Mouse (Mus musculus): ENCODE measurements around the gene Lce1h. TPM values are rescaled to one million over a fixed set of nuclear protein-coding genes. Genes with fewer than 3 reads are reported as not detected.

Gene Lce1h
- not detected in 2 replicates for total RNA-seq (2017)

- no peak for ATAC-seq (replicated peaks in 1 of 2; ENCODE audit: insufficient read depth in 1 of 2, low FRiP score in 2 of 2, low TSS enrichment in 1 of 2, low read depth in 1 of 2, poor library complexity in 2 of 2, severe bottlenecking in 2 of 2)
Measured at GRCm38 (mm10) chr3:92764965-92765364, at the start of gene Lce1h. TSS of gene Lce1h (minus strand) at chr3:92765065.

GRCm38 (mm10) chr3:92807791-92808190 lies 42.9 kb upstream of the Lce1h start, which contains the start of gene Lce1k:
TSS of gene Lce1k (minus strand) at chr3:92807891.
- no peak for ATAC-seq (replicated peaks in 1 of 2; ENCODE audit: insufficient read depth in 1 of 2, low FRiP score in 2 of 2, low TSS enrichment in 1 of 2, low read depth in 1 of 2, poor library complexity in 2 of 2, severe bottlenecking in 2 of 2)

GRCm38 (mm10) chr3:92790414-92790813 lies 25.5 kb upstream of the Lce1h start, which contains the start of gene Lce1j:
TSS of gene Lce1j (minus strand) at chr3:92790514.
- ATAC-seq (replicated peaks in 1 of 2; ENCODE audit: insufficient read depth in 1 of 2, low FRiP score in 2 of 2, low TSS enrichment in 1 of 2, low read depth in 1 of 2, poor library complexity in 2 of 2, severe bottlenecking in 2 of 2): no peak

- ATAC-seq (replicated peaks in 1 of 2; ENCODE audit: insufficient read depth in 1 of 2, low FRiP score in 2 of 2, low TSS enrichment in 1 of 2, low read depth in 1 of 2, poor library complexity in 2 of 2, severe bottlenecking in 2 of 2): no peak
Measured at GRCm38 (mm10) chr3:92778799-92779198, 13.9 kb upstream of the Lce1h start, which contains the start of gene Lce1i. TSS of gene Lce1i (minus strand) at chr3:92778899.

- no peak for ATAC-seq (replicated peaks in 1 of 2; ENCODE audit: insufficient read depth in 1 of 2, low FRiP score in 2 of 2, low TSS enrichment in 1 of 2, low read depth in 1 of 2, poor library complexity in 2 of 2, severe bottlenecking in 2 of 2)
Measured at GRCm38 (mm10) chr3:92771573-92771972, 6.7 kb upstream of the Lce1h start.

GRCm38 (mm10) chr3:92753197-92753596 lies 11.7 kb downstream of the Lce1h start:
- ATAC-seq (replicated peaks in 1 of 2; ENCODE audit: insufficient read depth in 1 of 2, low FRiP score in 2 of 2, low TSS enrichment in 1 of 2, low read depth in 1 of 2, poor library complexity in 2 of 2, severe bottlenecking in 2 of 2): no peak

- no peak for ATAC-seq (replicated peaks in 1 of 2; ENCODE audit: insufficient read depth in 1 of 2, low FRiP score in 2 of 2, low TSS enrichment in 1 of 2, low read depth in 1 of 2, poor library complexity in 2 of 2, severe bottlenecking in 2 of 2)
Measured at GRCm38 (mm10) chr3:92752238-92752637, 12.6 kb downstream of the Lce1h start, which contains the start of gene Lce1g. TSS of gene Lce1g (minus strand) at chr3:92752338.

GRCm38 (mm10) chr3:92738996-92739395 lies 25.9 kb downstream of the Lce1h start, which contains the start of gene Gm38119:
TSS of gene Gm38119 (minus strand) at chr3:92739096.
- no peak for ATAC-seq (replicated peaks in 1 of 2; ENCODE audit: insufficient read depth in 1 of 2, low FRiP score in 2 of 2, low TSS enrichment in 1 of 2, low read depth in 1 of 2, poor library complexity in 2 of 2, severe bottlenecking in 2 of 2)

- ATAC-seq (replicated peaks in 1 of 2; ENCODE audit: insufficient read depth in 1 of 2, low FRiP score in 2 of 2, low TSS enrichment in 1 of 2, low read depth in 1 of 2, poor library complexity in 2 of 2, severe bottlenecking in 2 of 2): no peak
Measured at GRCm38 (mm10) chr3:92722631-92723030, 42.2 kb downstream of the Lce1h start.

GRCm38 (mm10) chr3:92720250-92720649 lies 44.6 kb downstream of the Lce1h start, which contains the start of gene Lce1f:
TSS of gene Lce1f (minus strand) at chr3:92720350.
- no peak for ATAC-seq (replicated peaks in 1 of 2; ENCODE audit: insufficient read depth in 1 of 2, low FRiP score in 2 of 2, low TSS enrichment in 1 of 2, low read depth in 1 of 2, poor library complexity in 2 of 2, severe bottlenecking in 2 of 2)

GRCm38 (mm10) chr3:92715122-92715521 lies 49.7 kb downstream of the Lce1h start:
- ATAC-seq (replicated peaks in 1 of 2; ENCODE audit: insufficient read depth in 1 of 2, low FRiP score in 2 of 2, low TSS enrichment in 1 of 2, low read depth in 1 of 2, poor library complexity in 2 of 2, severe bottlenecking in 2 of 2): no peak

Other genes with a start within 250 kb of the Lce1h start
- gene 2310046K23Rik, start 230.6 kb downstream of the Lce1h start, total RNA-seq (2017): not detected in 2 replicates
- not detected in 2 replicates for gene Ivl, start 191.3 kb downstream of the Lce1h start, total RNA-seq (2017)
- not detected in 2 replicates for gene Smcp, start 176.1 kb downstream of the Lce1h start, total RNA-seq (2017)
- not detected in 2 replicates for gene 2210017I01Rik, start 157.6 kb downstream of the Lce1h start, total RNA-seq (2017)
- not detected in 2 replicates for gene Lce6a, start 143.4 kb downstream of the Lce1h start, total RNA-seq (2017)
- gene Lce1a1, start 116.8 kb downstream of the Lce1h start, total RNA-seq (2017): not detected in 2 replicates
- gene Lce1b, start 108.1 kb downstream of the Lce1h start, total RNA-seq (2017): not detected in 2 replicates
- not detected in 2 replicates for gene Lce1a2, start 94.8 kb downstream of the Lce1h start, total RNA-seq (2017)
- gene Lce1c, start 85.8 kb downstream of the Lce1h start, total RNA-seq (2017): not detected in 2 replicates
- not detected in 2 replicates for gene Lce1d, start 77.9 kb downstream of the Lce1h start, total RNA-seq (2017)
- not detected in 2 replicates for gene Lce1e, start 56.0 kb downstream of the Lce1h start, total RNA-seq (2017)
- gene Lce1f, start 44.7 kb downstream of the Lce1h start, total RNA-seq (2017): not detected in 2 replicates
- not detected in 2 replicates for gene Gm38119, start 26.0 kb downstream of the Lce1h start, total RNA-seq (2017)
- not detected in 2 replicates for gene Lce1g, start 12.7 kb downstream of the Lce1h start, total RNA-seq (2017)
- gene Lce1i, start 13.8 kb upstream of the Lce1h start, total RNA-seq (2017): not detected in 2 replicates
- not detected in 2 replicates for gene Lce1j, start 25.4 kb upstream of the Lce1h start, total RNA-seq (2017)
- not detected in 2 replicates for gene Lce1k, start 42.8 kb upstream of the Lce1h start, total RNA-seq (2017)
- not detected in 2 replicates for gene Kprp, start 62.2 kb upstream of the Lce1h start, total RNA-seq (2017)
- not detected in 2 replicates for gene Lce1l, start 86.2 kb upstream of the Lce1h start, total RNA-seq (2017)
- not detected in 2 replicates for gene 2310050C09Rik, start 105.2 kb upstream of the Lce1h start, total RNA-seq (2017)
- not detected in 2 replicates for gene Lce3a, start 161.2 kb upstream of the Lce1h start, total RNA-seq (2017)
- not detected in 2 replicates for gene Lce3b, start 167.9 kb upstream of the Lce1h start, total RNA-seq (2017)
- gene Lce3c, start 179.4 kb upstream of the Lce1h start, total RNA-seq (2017): not detected in 2 replicates
- gene Lce3d, start 192.3 kb upstream of the Lce1h start, total RNA-seq (2017): not detected in 2 replicates
- gene Lce3e, start 202.0 kb upstream of the Lce1h start, total RNA-seq (2017): not detected in 2 replicates
- not detected in 2 replicates for gene Lce3f, start 227.2 kb upstream of the Lce1h start, total RNA-seq (2017)